Mouse (Mus musculus) neural tube, embryonic 15.5 days (tissue): Measurements from ENCODE around the gene C3ar1. TPM values are rescaled to one million over a fixed set of nuclear protein-coding genes. Genes with fewer than 3 reads are reported as not detected.

Experiments
- ATAC-seq: fragments of 200-750 bp; cut with Nextera tagmentation; 2 replicates; pipeline ENCODE4 v1.8.0; 2017; ENCODE audit warnings: mild to moderate bottlenecking, moderate TSS enrichment, moderate library complexity; ENCODE audit not compliant: low FRiP score
- H3K27ac ChIP-seq: fragments of 300-500 bp; sonication (generic); replicated peaks from 2 replicates; pipeline ENCODE4 v1.5.1; 2015; ENCODE audit warnings: mild to moderate bottlenecking, inconsistent platforms
- H3K27me3 ChIP-seq: fragments of 300-500 bp; sonication (generic); replicated peaks from 2 replicates; pipeline ENCODE4 v1.6.1; 2015; ENCODE audit warnings: inconsistent platforms
- H3K36me3 ChIP-seq: fragments of 300-500 bp; sonication (generic); 2 replicates; pipeline ENCODE4 v1.6.1; 2015; ENCODE audit warnings: inconsistent platforms
- H3K4me1 ChIP-seq: fragments of 300-500 bp; sonication (generic); 2 replicates; pipeline ENCODE4 v1.6.1; 2015; ENCODE audit warnings: inconsistent platforms
- H3K4me2 ChIP-seq: fragments of 300-500 bp; sonication (generic); 2 replicates; pipeline ENCODE4 v1.6.1; 2015; ENCODE audit warnings: inconsistent platforms, mild to moderate bottlenecking, moderate library complexity
- H3K4me3 ChIP-seq: fragments of 300-500 bp; sonication (generic); replicated peaks from 2 replicates; pipeline ENCODE4 v1.5.1; 2015; ENCODE audit warnings: mild to moderate bottlenecking, inconsistent platforms
- H3K9ac ChIP-seq: fragments of 300-500 bp; sonication (generic); replicated peaks from 2 replicates; pipeline ENCODE4 v1.6.1; 2015; ENCODE audit warnings: mild to moderate bottlenecking, inconsistent platforms
- H3K9me3 ChIP-seq: fragments of 300-500 bp; sonication (generic); replicated peaks from 2 replicates; pipeline ENCODE4 v1.6.1; 2016; ENCODE audit warnings: inconsistent platforms
- WGBS: fragments of 180-500 bp; shearing (Covaris S2); methylation state at CpG from one replicate; pipeline ENCODE4 v1.1.7; 2015; ENCODE audit warnings: mixed read lengths; 5-methylcytosine and 5-hydroxymethylcytosine counted together
- polyA plus RNA-seq: library from polyadenylated mRNA; unstranded; fragments of >200 nt; fragmentation: Nextera tagmentation; extraction: Ambion mirVana; gene quantifications from 2 replicates; pipeline ENCODE4 v1.2.1, GENCODE M21; 2015

The C3ar1 gene
- polyA plus RNA-seq, 1 experiment from 2014 or later = 2.1 TPM

GRCm38 (mm10) chr6:122867914-122868313, 12.0 kb upstream of the C3ar1 start:
- no peaks in the 10 kb centered on the region for H3K4me1 ChIP-seq
- no peak for ATAC-seq
- no peaks in the 10 kb centered on the region; the same call in 1 of the 2 replicates for H3K27me3 ChIP-seq
- WGBS = 65% methylated on average over 4 of the region's 4 CpGs
- no peak overlapping the region for H3K27ac ChIP-seq
- no peak overlapping the region for H3K4me2 ChIP-seq
- no peaks in the 10 kb centered on the region for H3K36me3 ChIP-seq
- no peak overlapping the region for H3K4me3 ChIP-seq
- no peak overlapping the region for H3K9ac ChIP-seq
- no peaks in the 10 kb centered on the region for H3K9me3 ChIP-seq

- Histone ChIP-seq H3K9ac (no peak overlapping the region), H3K36me3 (no peaks in the 10 kb centered on the region), H3K27ac (no peak overlapping the region), H3K4me3 (no peak overlapping the region), H3K4me2 (no peak overlapping the region), H3K27me3 (no peaks in the 10 kb centered on the region), H3K9me3 (no peaks in the 10 kb centered on the region), H3K4me1 (no peaks in the 10 kb centered on the region)
- WGBS = 89% methylated on average over 1 of the region's 1 CpGs
- ATAC-seq = no peak
These were observed 6.9 kb upstream of the C3ar1 start for GRCm38 (mm10) chr6:122862871-122863270.

- no peak overlapping the region for H3K9ac ChIP-seq
- no peak for ATAC-seq
- no peaks in the 10 kb centered on the region for H3K36me3 ChIP-seq
- no peaks in the 10 kb centered on the region for H3K27me3 ChIP-seq
- no peak overlapping the region for H3K27ac ChIP-seq
- no peaks in the 10 kb centered on the region for H3K9me3 ChIP-seq
- no peaks in the 10 kb centered on the region for H3K4me1 ChIP-seq
- no peak overlapping the region for H3K4me2 ChIP-seq
- WGBS = 81% methylated on average over 6 of the region's 6 CpGs
- H3K4me3 ChIP-seq = no peak overlapping the region
These were observed 6.5 kb upstream of the C3ar1 start for GRCm38 (mm10) chr6:122862434-122862833.

GRCm38 (mm10) chr6:122854552-122854951, 1.4 kb downstream of the C3ar1 start:
- no peak overlapping the region for H3K4me3 ChIP-seq
- no peaks in the 10 kb centered on the region for H3K27me3 ChIP-seq
- H3K4me2 ChIP-seq = no peak overlapping the region
- H3K9me3 ChIP-seq = no peaks in the 10 kb centered on the region
- H3K9ac ChIP-seq = no peak overlapping the region
- 86% methylated on average over 12 of the region's 12 CpGs for WGBS
- ATAC-seq = no peak
- no peaks in the 10 kb centered on the region for H3K36me3 ChIP-seq
- no peaks in the 10 kb centered on the region for H3K4me1 ChIP-seq
- H3K27ac ChIP-seq = no peak overlapping the region

DNA sequence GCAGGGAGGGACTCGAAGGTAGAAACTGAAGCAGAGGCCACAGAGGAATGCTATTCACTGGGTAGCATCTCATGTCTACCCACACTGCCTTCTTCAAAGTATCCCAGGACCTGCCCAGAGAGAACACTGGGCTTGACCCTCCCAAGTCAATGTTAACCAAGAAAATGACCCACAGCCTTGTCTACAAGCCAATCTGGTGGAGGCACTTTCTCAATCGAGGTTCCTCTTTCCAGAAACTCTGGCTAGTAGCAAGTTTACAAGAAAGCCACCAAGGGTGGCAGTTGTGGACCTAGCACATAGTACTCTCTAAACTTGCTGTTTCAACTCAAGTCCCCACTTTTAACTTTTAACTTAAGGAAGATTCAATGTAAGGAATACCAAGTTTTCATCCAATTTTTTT, 3.3 kb downstream of the C3ar1 start:
- H3K9me3 ChIP-seq = no peaks in the 10 kb centered on the region
- H3K27ac ChIP-seq = no peak overlapping the region
- no peak overlapping the region for H3K4me3 ChIP-seq
- no peak overlapping the region for H3K4me2 ChIP-seq
- H3K4me1 ChIP-seq = no peaks in the 10 kb centered on the region
- no peak for ATAC-seq
- no peak overlapping the region for H3K9ac ChIP-seq
- WGBS = 83% methylated on average over 2 of the region's 2 CpGs
- H3K36me3 ChIP-seq = no peaks in the 10 kb centered on the region
- H3K27me3 ChIP-seq = no peaks in the 10 kb centered on the region

DNA sequence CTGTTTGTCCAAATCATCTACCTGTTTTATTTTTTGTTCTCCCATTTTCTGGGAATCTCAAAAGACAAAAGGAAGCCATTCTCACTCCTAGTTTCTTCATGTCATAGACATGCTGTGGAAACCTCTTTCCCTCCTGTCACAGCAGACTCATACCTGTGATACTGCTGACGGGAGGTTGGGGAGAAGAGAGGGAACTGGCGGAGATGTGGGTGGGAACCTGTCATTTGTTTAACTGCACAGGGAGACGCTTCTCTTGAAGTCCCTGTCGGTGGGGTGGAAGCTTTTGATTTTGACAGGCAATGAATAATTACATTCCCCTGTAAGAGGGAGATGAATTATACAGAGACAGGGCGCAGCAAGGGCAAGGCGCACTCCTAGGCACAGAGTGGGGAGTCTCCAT, 12.2 kb downstream of the C3ar1 start:
- WGBS = 76% methylated on average over 6 of the region's 6 CpGs
- Histone ChIP-seq H3K4me1 (no peaks in the 10 kb centered on the region), H3K4me2 (no peak overlapping the region), H3K27ac (no peak overlapping the region), H3K36me3 (peaks cover 61% of the 10 kb centered on the region), H3K27me3 (no peaks in the 10 kb centered on the region), H3K9me3 (no peaks in the 10 kb centered on the region), H3K4me3 (no peak overlapping the region), H3K9ac (no peak overlapping the region)
- no peak for ATAC-seq

GRCm38 (mm10) chr6:122837539-122837938, 18.4 kb downstream of the C3ar1 start:
- peaks cover 86% of the 10 kb centered on the region for H3K36me3 ChIP-seq
- no peaks in the 10 kb centered on the region for H3K4me1 ChIP-seq
- no peak overlapping the region for H3K4me3 ChIP-seq
- no peak overlapping the region for H3K4me2 ChIP-seq
- H3K9me3 ChIP-seq = no peaks in the 10 kb centered on the region
- 91% methylated on average over 5 of the region's 5 CpGs for WGBS
- no peak for ATAC-seq
- H3K27ac ChIP-seq = no peak overlapping the region
- no peak overlapping the region for H3K9ac ChIP-seq
- H3K27me3 ChIP-seq = no peaks in the 10 kb centered on the region

- ATAC-seq = no peak
- Histone ChIP-seq H3K4me2 (no peak overlapping the region), H3K4me1 (no peaks in the 10 kb centered on the region), H3K36me3 (peaks cover 89% of the 10 kb centered on the region), H3K4me3 (no peak overlapping the region), H3K9ac (no peak overlapping the region), H3K27me3 (no peaks in the 10 kb centered on the region), H3K9me3 (no peaks in the 10 kb centered on the region), H3K27ac (no peak overlapping the region)
- over 99% methylated on average over 3 of the region's 3 CpGs for WGBS
These were observed 19.0 kb downstream of the C3ar1 start for GRCm38 (mm10) chr6:122836974-122837373.

DNA sequence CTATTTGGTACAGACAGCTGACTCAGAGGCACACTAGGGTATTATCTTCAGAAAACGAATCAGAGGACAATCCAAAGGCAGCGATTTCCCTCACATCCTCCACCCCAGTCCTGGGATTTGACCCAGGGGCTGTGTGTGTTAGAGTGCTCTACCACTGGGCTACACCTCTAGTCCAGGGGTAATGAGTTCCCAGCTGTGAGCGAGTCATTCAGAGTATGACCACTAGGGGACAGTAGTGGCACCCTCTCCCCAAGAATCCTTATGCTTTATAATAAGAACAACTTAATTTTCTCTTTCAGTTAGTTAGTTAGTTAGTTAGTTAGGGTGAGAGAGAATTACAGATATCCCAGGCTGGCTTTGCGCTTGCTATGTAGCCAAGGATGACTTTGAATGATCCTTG, 21.6 kb downstream of the C3ar1 start:
- 74% methylated on average over 4 of the region's 4 CpGs for WGBS
- no peak overlapping the region for H3K27ac ChIP-seq
- no peaks in the 10 kb centered on the region for H3K4me1 ChIP-seq
- no peak overlapping the region for H3K4me2 ChIP-seq
- peaks cover 83% of the 10 kb centered on the region for H3K36me3 ChIP-seq
- H3K9ac ChIP-seq = no peak overlapping the region
- ATAC-seq = no peak
- no peaks in the 10 kb centered on the region for H3K9me3 ChIP-seq
- no peaks in the 10 kb centered on the region for H3K27me3 ChIP-seq
- no peak overlapping the region for H3K4me3 ChIP-seq

GRCm38 (mm10) chr6:122832880-122833279, 23.1 kb downstream of the C3ar1 start:
- Histone ChIP-seq H3K9ac (no peak overlapping the region), H3K4me2 (no peak overlapping the region), H3K4me3 (no peak overlapping the region), H3K36me3 (peaks cover 78% of the 10 kb centered on the region), H3K27ac (no peak overlapping the region), H3K4me1 (no peaks in the 10 kb centered on the region; the same call in 1 of the 2 replicates), H3K27me3 (no peaks in the 10 kb centered on the region), H3K9me3 (no peaks in the 10 kb centered on the region)
- 86% methylated on average over 7 of the region's 7 CpGs for WGBS
- no peak for ATAC-seq

- Histone ChIP-seq H3K9me3 (no peaks in the 10 kb centered on the region), H3K36me3 (peaks cover 38% of the 10 kb centered on the region), H3K27ac (no peak overlapping the region), H3K4me2 (no peak overlapping the region), H3K9ac (no peak overlapping the region), H3K4me1 (peaks cover 22% of the 10 kb centered on the region), H3K27me3 (no peaks in the 10 kb centered on the region), H3K4me3 (no peak overlapping the region)
- ATAC-seq = no peak
- 49% methylated on average over 13 of the region's 13 CpGs for WGBS
These were observed 27.9 kb downstream of the C3ar1 start for GRCm38 (mm10) chr6:122828086-122828485.

DNA sequence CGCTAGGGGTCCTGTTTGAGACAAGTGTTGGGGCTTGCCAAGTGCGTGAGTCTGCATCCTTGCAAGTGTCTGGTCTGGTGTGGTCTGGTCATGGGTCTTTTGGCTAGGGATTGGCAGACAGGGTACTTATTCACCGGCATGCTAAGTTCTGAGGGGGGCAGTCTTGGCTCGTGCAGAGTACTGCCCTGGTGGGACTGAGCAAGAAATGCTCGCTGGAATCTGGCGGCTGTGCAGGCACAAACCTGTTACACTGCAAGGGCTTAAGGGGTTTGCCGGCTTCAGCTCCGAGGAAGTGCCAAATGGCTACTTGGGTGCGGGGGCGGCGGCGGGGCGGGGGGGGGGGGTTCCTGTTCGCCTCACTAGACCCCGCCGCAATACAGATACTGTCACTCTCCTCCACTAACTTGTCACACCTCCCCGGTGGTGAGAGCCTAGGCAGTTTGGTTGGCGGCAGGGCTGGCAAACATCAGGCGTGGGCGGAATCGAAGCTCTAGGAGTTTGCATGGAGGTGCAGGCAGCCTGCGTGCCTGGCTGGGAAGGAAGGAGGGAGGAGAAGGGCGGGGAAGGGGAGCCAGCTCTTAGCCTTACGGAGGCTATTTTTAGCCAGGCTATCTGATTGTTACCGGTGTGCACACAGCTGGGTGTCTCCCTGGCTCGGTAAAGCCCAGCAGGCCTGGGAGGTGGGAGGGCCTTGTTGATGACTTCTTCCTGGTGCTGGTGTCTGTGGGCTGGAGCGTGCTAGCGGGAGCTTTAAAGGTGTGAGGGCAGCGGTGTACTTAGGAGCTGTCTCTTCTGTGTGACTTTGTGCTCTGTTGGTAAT, 29.8 kb downstream of the C3ar1 start:
- WGBS = 5% methylated on average over 24 of the region's 29 CpGs
- ATAC-seq = peak; percentile 65
- Histone ChIP-seq H3K4me2 (peak overlapping the region; percentile 71), H3K9ac (peak overlapping the region; percentile 36), H3K27me3 (no peaks in the 10 kb centered on the region), H3K27ac (peak overlapping the region; percentile 48; the same call in 1 of the 2 replicates), H3K4me3 (peak overlapping the region; percentile 38), H3K4me1 (peaks cover 40% of the 10 kb centered on the region), H3K36me3 (peaks cover 28% of the 10 kb centered on the region), H3K9me3 (no peaks in the 10 kb centered on the region)
